Mouse (Mus musculus) layer of hippocampus, adult 18-20 months (tissue): Measurements from ENCODE around the gene Tmpo. TPM values are rescaled to one million over a fixed set of nuclear protein-coding genes. Genes with fewer than 3 reads are reported as not detected.

Experiments used
- DNase-seq, 2 experiments: peaks; one replicate each; pipeline ENCODE4 v3.0.0; 2022; ENCODE audit warnings: low spot score in 2 of 2
- total RNA-seq, 2 experiments: library from RNA; stranded (reverse); gene quantifications; 2 replicates each; pipeline ENCODE4 v1.2.3; 2021

Tmpo gene
- total RNA-seq, 2 experiments from 2014 or later: 40.5 to 41.4 TPM

- no peak for DNase-seq
These were observed 57.8 kb downstream of the Tmpo start for GRCm38 (mm10) chr10:91123281-91123827.

DNA sequence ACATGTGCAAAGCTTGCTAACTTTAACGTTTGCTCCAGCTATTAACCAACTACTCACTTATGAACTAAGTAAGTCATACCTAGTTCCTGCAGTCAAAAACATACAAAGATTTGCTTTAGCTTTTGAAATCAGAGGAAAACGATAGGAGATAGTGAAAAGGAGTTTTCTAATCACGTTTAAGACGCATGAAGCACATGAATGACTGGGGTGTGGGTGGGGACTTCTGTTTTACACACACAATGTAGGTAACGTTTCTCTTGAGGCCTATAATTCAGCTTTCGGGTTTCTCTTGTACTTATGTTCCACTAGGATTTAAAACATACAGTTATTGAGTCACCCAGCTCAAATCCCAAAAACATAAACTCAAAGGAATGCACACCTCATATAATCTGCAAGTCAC lies 58.5 kb downstream of the Tmpo start:
- DNase-seq: no peak

- no peak for DNase-seq
These were observed 64.2 kb downstream of the Tmpo start for GRCm38 (mm10) chr10:91116958-91117357.

GRCm38 (mm10) chr10:91109841-91110240 lies 71.3 kb downstream of the Tmpo start:
- no peak for DNase-seq

DNA sequence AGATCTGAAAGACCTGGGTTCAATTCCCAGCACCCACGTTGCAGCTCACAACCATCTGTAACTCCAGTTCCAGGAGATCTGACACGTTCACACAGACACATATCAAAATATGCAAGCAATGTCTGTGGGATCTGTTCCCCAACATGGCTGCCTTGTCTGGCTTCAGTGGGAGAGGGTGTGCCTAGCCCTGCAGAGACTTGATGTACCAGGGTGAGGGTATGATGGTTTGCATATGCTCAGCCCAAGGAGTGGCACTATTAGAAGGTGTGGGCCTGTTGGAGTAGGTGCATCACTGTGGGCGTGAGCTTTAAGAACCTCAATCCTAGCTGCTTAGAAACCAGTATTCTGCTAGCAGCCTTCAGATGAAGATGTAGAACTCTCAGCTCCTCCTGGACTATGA lies 75.1 kb downstream of the Tmpo start:
- no peak for DNase-seq

DNA sequence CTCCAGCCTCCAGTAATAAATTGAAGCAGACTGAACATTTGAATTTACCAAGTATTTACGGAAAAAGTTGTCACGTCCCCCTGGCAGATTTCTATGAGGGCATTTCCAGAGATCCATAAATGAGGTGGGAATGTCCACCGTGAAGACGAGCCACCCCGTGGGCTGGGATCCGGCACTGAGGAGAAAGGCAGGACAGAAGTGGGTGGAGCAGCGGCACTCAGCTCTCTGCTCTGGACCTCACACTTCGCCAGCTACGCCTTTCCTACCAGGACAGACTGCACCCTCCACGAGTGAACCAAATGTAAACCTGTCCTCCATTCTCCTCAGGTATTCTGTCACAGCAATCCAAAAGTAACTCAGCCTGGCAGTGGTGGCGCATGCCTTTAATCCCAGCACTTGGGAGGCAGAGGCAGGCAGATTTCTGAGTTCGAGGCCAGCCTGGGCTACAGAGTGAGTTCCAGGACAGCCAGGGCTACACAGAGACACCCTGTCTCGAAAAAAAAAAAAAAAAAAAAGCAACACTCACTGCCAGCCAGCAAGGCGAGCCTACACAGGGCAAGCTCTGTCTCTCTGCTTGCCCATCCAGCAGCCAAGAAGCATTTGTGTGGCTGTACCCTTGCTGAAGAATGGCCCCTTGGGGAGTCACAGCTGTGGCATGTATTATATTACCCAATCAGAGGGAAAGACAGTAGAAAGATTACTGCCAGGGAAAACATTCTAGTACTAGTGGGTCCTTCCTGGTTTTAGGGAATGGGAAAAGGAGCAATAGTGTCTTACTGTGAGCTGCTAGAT lies 78.1 kb downstream of the Tmpo start:
- no peak for DNase-seq

DNA sequence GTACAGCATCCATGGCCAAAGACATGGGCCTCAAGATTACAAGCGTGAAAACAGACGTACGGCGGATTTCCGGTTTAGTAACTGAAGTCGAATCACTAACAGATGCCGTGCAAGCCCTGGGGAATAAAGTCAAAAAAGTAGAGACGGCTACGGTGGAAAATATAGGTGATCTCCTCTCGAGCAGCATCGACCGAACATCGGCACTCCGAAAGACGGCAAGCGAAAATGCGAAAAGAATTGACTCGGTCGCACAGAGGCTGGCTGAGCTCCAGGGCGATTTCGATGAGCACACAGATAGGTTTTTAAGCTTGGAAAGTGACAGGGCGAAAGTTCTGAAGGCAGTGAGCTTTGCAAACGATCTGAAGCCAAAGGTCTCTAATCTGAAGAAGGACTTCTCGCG lies 79.2 kb downstream of the Tmpo start:
- no peak for DNase-seq

- DNase-seq: no peak
These were observed 81.0 kb downstream of the Tmpo start for GRCm38 (mm10) chr10:91100101-91100500.

GRCm38 (mm10) chr10:91098056-91098455 lies 83.1 kb downstream of the Tmpo start:
- DNase-seq: no peak

Other genes starting within 250 kb of the Tmpo start
- 10 to 100 TPM; 15.9 to 16.7 TPM for gene Apaf1, start 98.5 kb downstream of the Tmpo start, total RNA-seq
- gene Ikbip, start 98.4 kb downstream of the Tmpo start, total RNA-seq: 10 to 100 TPM; 16.2 to 18.2 TPM
- 100 to 1,000 TPM; 505 to 506 TPM for gene Slc25a3, start 57.3 kb downstream of the Tmpo start, total RNA-seq